Mouse (Mus musculus) gastrocnemius, postnatal 25 days (tissue): Measurements from ENCODE around the gene Ces1f. TPM values are rescaled to one million over a fixed set of nuclear protein-coding genes. Genes with fewer than 3 reads are reported as not detected.

ENCODE experiments used
- total RNA-seq, 2 experiments: library from RNA; stranded (reverse); gene quantifications; 1 replicate in 1 of 2; 2 replicates in 1 of 2; pipeline ENCODE4 v1.2.3; 2021

Ces1f gene
- total RNA-seq, 2 experiments from 2014 or later, result 1.6 TPM; not detected in 1

Other genes starting within 250 kb of the Ces1f start
- gene Ces1a, start 231.6 kb downstream of the Ces1f start, total RNA-seq, result not detected
- not detected for gene Ces1b, start 199.7 kb downstream of the Ces1f start, total RNA-seq
- not detected for gene Ces1c, start 148.5 kb downstream of the Ces1f start, total RNA-seq
- gene Ces1d, start 81.9 kb downstream of the Ces1f start, total RNA-seq, result 10 to 100 TPM; 41.4 to 59.9 TPM
- under 1 TPM; 0.54 to 0.69 TPM for gene Ces1e, start 50.1 kb downstream of the Ces1f start, total RNA-seq
- gene Ces1g, start 57.6 kb upstream of the Ces1f start, total RNA-seq, result not detected
- not detected for gene Ces1h, start 100.0 kb upstream of the Ces1f start, total RNA-seq